Mouse (Mus musculus) forebrain, embryonic 12.5 days (tissue): ENCODE results near the gene Clec2d. TPM values are rescaled to one million over a fixed set of nuclear protein-coding genes. Genes with fewer than 3 reads are reported as not detected.

Experiments used
- ATAC-seq: fragments of 200-750 bp; cut with Nextera tagmentation; 2 replicates; pipeline ENCODE4 v1.8.0; 2017; ENCODE audit warnings: moderate TSS enrichment; ENCODE audit not compliant: low FRiP score
- H3K27ac ChIP-seq: fragments of 300-500 bp; sonication (generic); 2 replicates; pipeline ENCODE4 v1.5.1; 2016; ENCODE audit warnings: mild to moderate bottlenecking
- H3K27me3 ChIP-seq: fragments of 300-500 bp; sonication (generic); 2 replicates; pipeline ENCODE4 v1.6.1; 2016; ENCODE audit warnings: mild to moderate bottlenecking
- H3K36me3 ChIP-seq: fragments of 300-500 bp; sonication (generic); replicated peaks from 2 replicates; pipeline ENCODE4 v1.6.1; 2016; ENCODE audit warnings: mild to moderate bottlenecking
- H3K4me1 ChIP-seq: fragments of 300-500 bp; sonication (generic); 2 replicates; pipeline ENCODE4 v1.6.1; 2016
- H3K4me2 ChIP-seq: fragments of 300-500 bp; sonication (generic); 2 replicates; pipeline ENCODE4 v1.6.1; 2016; ENCODE audit warnings: mild to moderate bottlenecking, moderate library complexity
- H3K4me3 ChIP-seq: fragments of 300-500 bp; sonication (generic); replicated peaks from 2 replicates; pipeline ENCODE4 v1.5.1; 2016; ENCODE audit warnings: mild to moderate bottlenecking
- H3K9ac ChIP-seq: fragments of 300-500 bp; sonication (generic); 2 replicates; pipeline ENCODE4 v1.6.1; 2016; ENCODE audit warnings: mild to moderate bottlenecking
- H3K9me3 ChIP-seq: fragments of 300-500 bp; sonication (generic); 2 replicates; pipeline ENCODE4 v1.6.1; 2016
- WGBS: fragments of 180-500 bp; shearing (Covaris S2); methylation state at CpG from one replicate; pipeline ENCODE4 v1.1.7; 2016; 5-methylcytosine and 5-hydroxymethylcytosine counted together
- polyA plus RNA-seq: library from polyadenylated mRNA; unstranded; fragments of >200 nt; fragmentation: Nextera tagmentation; extraction: Ambion mirVana; gene quantifications from 2 replicates; pipeline ENCODE4 v1.2.1, GENCODE M21; 2016

The Clec2d gene
- polyA plus RNA-seq, 1 experiment from 2014 or later, result not detected

- Histone ChIP-seq H3K4me2 (no peak overlapping the region), H3K4me3 (no peak overlapping the region), H3K9me3 (no peaks in the 10 kb centered on the region), H3K36me3 (no peaks in the 10 kb centered on the region), H3K9ac (no peak overlapping the region), H3K27ac (no peak overlapping the region), H3K27me3 (no peaks in the 10 kb centered on the region), H3K4me1 (no peaks in the 10 kb centered on the region)
- no peak for ATAC-seq
- 85% methylated on average over 3 of the region's 3 CpGs for WGBS
Observed at GRCm38 (mm10) chr6:129216721-129217230, 36.4 kb downstream of the Clec2d start.

GRCm38 (mm10) chr6:129218191-129218696, 37.8 kb downstream of the Clec2d start:
- no peaks in the 10 kb centered on the region for H3K36me3 ChIP-seq
- H3K4me2 ChIP-seq, result no peak overlapping the region
- H3K9me3 ChIP-seq, result no peaks in the 10 kb centered on the region
- 78% methylated on average over 5 of the region's 5 CpGs for WGBS
- H3K27ac ChIP-seq, result no peak overlapping the region
- H3K4me3 ChIP-seq, result no peak overlapping the region
- ATAC-seq, result no peak
- H3K9ac ChIP-seq, result no peak overlapping the region
- H3K27me3 ChIP-seq, result no peaks in the 10 kb centered on the region
- H3K4me1 ChIP-seq, result no peaks in the 10 kb centered on the region

GRCm38 (mm10) chr6:129219897-129220517, 39.6 kb downstream of the Clec2d start:
- ATAC-seq, result no peak
- no peak overlapping the region for H3K27ac ChIP-seq
- 86% methylated on average over 3 of the region's 3 CpGs for WGBS
- no peak overlapping the region for H3K4me2 ChIP-seq
- H3K27me3 ChIP-seq, result no peaks in the 10 kb centered on the region
- no peak overlapping the region for H3K9ac ChIP-seq
- no peak overlapping the region for H3K4me3 ChIP-seq
- no peaks in the 10 kb centered on the region for H3K9me3 ChIP-seq
- no peaks in the 10 kb centered on the region for H3K36me3 ChIP-seq
- H3K4me1 ChIP-seq, result no peaks in the 10 kb centered on the region

- ATAC-seq, result no peak
- Histone ChIP-seq H3K9me3 (no peaks in the 10 kb centered on the region), H3K9ac (no peak overlapping the region), H3K4me2 (no peak overlapping the region), H3K4me3 (no peak overlapping the region), H3K36me3 (no peaks in the 10 kb centered on the region), H3K27ac (no peak overlapping the region), H3K4me1 (no peaks in the 10 kb centered on the region), H3K27me3 (no peaks in the 10 kb centered on the region)
- WGBS, result 94% methylated on average over 1 of the region's 1 CpGs
Observed at GRCm38 (mm10) chr6:129221053-129221452, 40.6 kb downstream of the Clec2d start.

- Histone ChIP-seq H3K4me3 (no peak overlapping the region), H3K4me2 (no peak overlapping the region), H3K4me1 (no peaks in the 10 kb centered on the region), H3K27ac (no peak overlapping the region), H3K36me3 (no peaks in the 10 kb centered on the region), H3K9me3 (no peaks in the 10 kb centered on the region), H3K9ac (no peak overlapping the region), H3K27me3 (no peaks in the 10 kb centered on the region)
- WGBS, result 88% methylated on average over 3 of the region's 3 CpGs
- no peak for ATAC-seq
Observed at GRCm38 (mm10) chr6:129222188-129222800, 41.9 kb downstream of the Clec2d start.

GRCm38 (mm10) chr6:129223611-129224010, 43.2 kb downstream of the Clec2d start:
- 89% methylated on average over 2 of the region's 2 CpGs for WGBS

GRCm38 (mm10) chr6:129224090-129224489, 43.7 kb downstream of the Clec2d start:
- H3K9me3 ChIP-seq, result no peaks in the 10 kb centered on the region
- H3K9ac ChIP-seq, result no peak overlapping the region
- H3K27ac ChIP-seq, result no peak overlapping the region
- H3K4me2 ChIP-seq, result no peak overlapping the region
- WGBS, result 85% methylated on average over 1 of the region's 1 CpGs
- H3K36me3 ChIP-seq, result no peaks in the 10 kb centered on the region
- no peak overlapping the region for H3K4me3 ChIP-seq
- H3K4me1 ChIP-seq, result no peaks in the 10 kb centered on the region
- ATAC-seq, result no peak
- H3K27me3 ChIP-seq, result no peaks in the 10 kb centered on the region

More at GRCm38 (mm10) chr6:129223611-129224010, 43.2 kb downstream of the Clec2d start:
- H3K27ac ChIP-seq, result no peak overlapping the region
- H3K4me3 ChIP-seq, result no peak overlapping the region
- no peak for ATAC-seq
- H3K9me3 ChIP-seq, result no peaks in the 10 kb centered on the region
- no peak overlapping the region for H3K4me2 ChIP-seq
- no peak overlapping the region for H3K9ac ChIP-seq
- no peaks in the 10 kb centered on the region for H3K36me3 ChIP-seq
- H3K27me3 ChIP-seq, result no peaks in the 10 kb centered on the region
- no peaks in the 10 kb centered on the region for H3K4me1 ChIP-seq

GRCm38 (mm10) chr6:129225078-129225477, 44.7 kb downstream of the Clec2d start:
- no peak overlapping the region for H3K4me3 ChIP-seq
- no peak for ATAC-seq
- H3K9ac ChIP-seq, result no peak overlapping the region
- H3K4me2 ChIP-seq, result no peak overlapping the region
- H3K9me3 ChIP-seq, result no peaks in the 10 kb centered on the region
- no peaks in the 10 kb centered on the region for H3K36me3 ChIP-seq
- no peak overlapping the region for H3K27ac ChIP-seq
- WGBS, result 83% methylated on average over 2 of the region's 2 CpGs
- H3K4me1 ChIP-seq, result no peaks in the 10 kb centered on the region
- no peaks in the 10 kb centered on the region for H3K27me3 ChIP-seq

GRCm38 (mm10) chr6:129228935-129229773, 48.7 kb downstream of the Clec2d start:
- Histone ChIP-seq H3K27ac (no peak overlapping the region), H3K9ac (no peak overlapping the region), H3K4me1 (no peaks in the 10 kb centered on the region), H3K36me3 (no peaks in the 10 kb centered on the region), H3K4me3 (no peak overlapping the region), H3K9me3 (no peaks in the 10 kb centered on the region), H3K4me2 (no peak overlapping the region), H3K27me3 (no peaks in the 10 kb centered on the region)
- WGBS, result 75% methylated on average over 3 of the region's 3 CpGs
- no peak for ATAC-seq

GRCm38 (mm10) chr6:129229774-129230578, 49.6 kb downstream of the Clec2d start:
- Histone ChIP-seq H3K27me3 (no peaks in the 10 kb centered on the region), H3K4me2 (no peak overlapping the region), H3K27ac (no peak overlapping the region), H3K9ac (no peak overlapping the region), H3K9me3 (no peaks in the 10 kb centered on the region), H3K4me1 (no peaks in the 10 kb centered on the region), H3K36me3 (no peaks in the 10 kb centered on the region), H3K4me3 (no peak overlapping the region)
- 79% methylated on average over 3 of the region's 3 CpGs for WGBS
- no peak for ATAC-seq

- Histone ChIP-seq H3K27me3 (no peaks in the 10 kb centered on the region), H3K36me3 (no peaks in the 10 kb centered on the region), H3K4me1 (no peaks in the 10 kb centered on the region), H3K4me3 (no peak overlapping the region), H3K9me3 (no peaks in the 10 kb centered on the region), H3K4me2 (no peak overlapping the region), H3K27ac (no peak overlapping the region), H3K9ac (no peak overlapping the region)
- WGBS, result 73% methylated on average over 5 of the region's 5 CpGs
- no peak for ATAC-seq
Observed at GRCm38 (mm10) chr6:129232005-129232841, 51.8 kb downstream of the Clec2d start.
